Mouse (Mus musculus) cortical plate, adult 2 months (tissue): ENCODE measurements at regions not wholly inside any gene's neighbourhood (a gene's known extent, or its start where the extent isn't known, plus 50 kb on each side); places are given as distances from the start of the nearest gene placed in this dataset.

Experiments
- CTCF ChIP-seq: fragments of 200-500 bp; IDR thresholded peaks from 2 replicates; pipeline ENCODE4 v1.5.1; 2011; ENCODE audit warnings: mild to moderate bottlenecking, control low read depth, low read length; ENCODE audit not compliant: insufficient read depth; ENCODE audit errors: extremely low read depth
- POLR2A ChIP-seq: fragments of 200-500 bp; IDR thresholded peaks from 2 replicates; pipeline ENCODE4 v1.6.1; 2011; ENCODE audit warnings: mild to moderate bottlenecking, low read length, control low read depth; ENCODE audit not compliant: insufficient read depth; ENCODE audit errors: extremely low read depth

- TF ChIP-seq CTCF (no peak), POLR2A (no peak)
Measured at GRCm38 (mm10) chr19:56091581-56091980, 195.4 kb upstream of the Habp2 start.
